Mouse (Mus musculus): Measurements from ENCODE around the gene Fam161a. TPM values are rescaled to one million over a fixed set of nuclear protein-coding genes. Genes with fewer than 3 reads are reported as not detected.
"Not testable (repeated sequence)": the region's sequence is repeated elsewhere in the genome, so short reads cannot be mapped to it uniquely, and the experiment has no call there.

The Fam161a gene
- polyA plus RNA-seq, 2 experiments from 2014 or later: 3.1 to 3.8 TPM

- no peak for ATAC-seq
Observed at GRCm38 (mm10) chr11:23063857-23064256, 56.5 kb downstream of the Fam161a start.

DNA sequence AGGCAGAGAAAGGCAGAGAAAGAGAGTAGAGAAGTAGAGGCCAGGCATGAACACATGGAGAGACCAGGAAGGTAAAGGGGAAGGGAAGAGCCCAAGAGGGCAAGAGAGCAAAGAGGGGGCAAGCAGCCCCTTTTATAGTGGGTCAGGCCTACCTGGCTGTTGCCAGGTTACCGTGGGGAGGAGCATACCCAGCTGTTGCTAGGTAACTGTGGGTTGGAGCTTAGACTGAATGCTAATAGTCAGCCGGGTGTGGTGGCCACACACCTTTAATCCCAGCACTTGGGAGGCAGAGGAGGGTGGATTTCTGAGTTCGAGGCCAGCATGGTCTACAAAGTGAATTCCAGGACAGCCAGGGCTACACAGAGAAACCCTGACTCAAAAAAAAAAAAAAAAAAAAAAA lies 56.9 kb downstream of the Fam161a start:
- not testable (repeated sequence) for ATAC-seq

- ATAC-seq: no peak
Observed at GRCm38 (mm10) chr11:23065167-23065668, 57.9 kb downstream of the Fam161a start.

DNA sequence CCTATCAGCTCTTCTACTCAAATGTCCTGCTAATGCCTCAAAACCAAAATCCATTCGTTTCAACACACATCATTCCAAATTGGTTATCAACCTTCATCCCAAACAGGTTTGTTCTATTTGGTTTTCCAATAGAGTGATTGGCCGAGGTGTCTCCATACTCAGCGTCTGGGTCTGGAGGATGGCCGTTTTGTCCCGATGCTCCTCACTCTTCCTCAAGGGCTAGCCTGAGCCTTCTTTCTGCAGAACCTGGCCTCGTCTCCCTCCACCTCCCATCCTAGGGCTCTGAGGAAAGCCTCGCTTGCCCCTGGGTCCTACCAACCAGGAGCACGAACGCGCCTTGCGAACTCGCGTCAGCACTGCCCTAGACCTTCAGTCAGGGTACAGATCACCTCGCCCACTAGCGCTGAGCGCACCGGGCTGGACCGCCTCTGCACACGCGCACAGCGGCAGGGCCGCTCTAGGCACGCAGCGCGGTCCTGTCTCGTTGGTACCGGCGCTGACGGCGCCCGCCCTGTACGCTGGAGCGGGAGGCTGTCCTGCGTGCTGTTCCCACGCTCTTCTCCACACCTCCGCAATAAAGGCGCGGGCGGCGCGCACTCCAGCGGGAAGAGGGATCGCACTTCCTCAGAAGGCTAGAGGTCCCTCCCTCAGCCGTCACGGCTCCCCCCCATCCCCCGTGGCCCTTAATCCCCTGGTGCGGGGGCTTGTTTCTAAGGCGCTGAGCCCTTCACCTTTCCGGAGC lies 60.2 kb downstream of the Fam161a start:
- ATAC-seq: peak; percentile 95

DNA sequence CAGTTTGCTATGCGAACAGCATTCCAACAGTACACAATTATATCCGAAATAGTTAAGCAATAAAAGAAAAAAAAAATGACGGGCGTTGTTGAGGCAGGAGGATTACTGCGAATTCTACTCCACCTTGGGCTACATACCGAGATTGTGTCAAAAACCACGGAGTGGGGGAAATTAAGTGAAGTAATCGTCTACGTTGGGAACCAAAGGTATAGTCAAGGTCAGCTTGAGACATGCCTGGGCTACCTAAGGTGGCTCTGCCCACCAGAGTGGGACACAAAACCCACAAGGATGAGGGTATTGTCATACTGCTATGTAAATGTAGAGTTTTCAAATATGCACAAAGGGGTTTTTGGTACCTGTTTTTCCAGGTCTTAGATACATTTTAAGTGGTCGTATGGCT lies 60.9 kb downstream of the Fam161a start:
- ATAC-seq: no peak

DNA sequence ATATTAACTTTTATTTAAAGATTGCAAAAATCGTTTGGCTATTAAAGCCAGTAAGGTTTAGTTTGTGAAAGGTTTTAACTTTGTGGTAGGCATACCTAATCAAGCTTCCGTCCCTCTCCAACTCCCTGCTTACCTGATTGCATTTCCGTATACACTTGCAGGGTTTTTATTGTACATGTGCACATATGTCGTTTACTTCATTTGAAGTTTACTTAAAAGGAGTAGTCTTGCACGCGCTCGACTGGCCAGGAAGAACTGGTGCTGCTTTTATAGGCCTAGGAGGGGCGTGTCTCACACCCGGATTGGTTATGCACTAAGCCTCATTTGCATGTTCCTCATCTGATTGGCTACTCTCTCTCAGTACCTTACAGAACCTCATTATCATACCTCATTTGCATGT lies 61.7 kb downstream of the Fam161a start:
- not testable (repeated sequence) for ATAC-seq

DNA sequence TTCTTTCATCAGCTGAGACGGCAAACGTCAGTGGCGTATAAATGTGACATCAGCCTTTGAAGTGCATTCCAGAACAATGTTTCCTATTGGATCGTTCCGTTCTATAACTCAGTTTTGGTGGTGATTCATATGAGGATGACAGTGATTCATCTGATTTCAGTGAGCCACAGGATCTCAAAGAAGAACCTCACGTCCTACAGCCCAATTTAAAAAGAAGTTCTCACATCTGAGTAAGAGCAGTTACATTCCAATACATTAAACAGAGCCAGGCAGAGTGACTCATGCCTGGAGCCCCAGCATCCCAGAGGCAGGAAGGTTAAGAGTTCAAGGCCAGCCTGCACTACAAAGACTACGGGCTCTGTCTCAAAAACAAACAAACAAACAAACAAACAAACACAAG lies 67.5 kb downstream of the Fam161a start:
- ATAC-seq: no peak

DNA sequence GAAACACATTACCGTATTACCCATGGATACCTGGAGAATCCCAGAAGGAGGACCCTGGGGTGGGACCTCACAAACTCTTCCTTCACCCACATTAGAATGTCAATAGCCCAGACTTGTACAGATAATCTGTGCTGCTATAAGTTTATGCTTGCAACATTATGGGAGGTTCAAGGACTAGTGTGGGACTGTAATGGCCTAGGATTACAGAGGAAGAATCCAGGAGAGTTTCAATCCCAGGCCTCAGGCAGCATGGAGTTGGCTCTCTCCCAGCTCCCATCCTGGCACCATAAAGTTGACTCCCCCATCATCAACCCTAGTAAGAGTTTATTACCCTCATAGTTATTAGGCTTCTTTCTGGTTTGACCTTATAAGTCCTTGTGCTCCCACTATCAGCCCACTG lies 71.2 kb downstream of the Fam161a start:
- no peak for ATAC-seq

Other genes starting within 250 kb of the Fam161a start
- 10 to 100 TPM in 1 of 2 experiments, 1 to 10 TPM in 1; 7.0 to 16.4 TPM for gene B3gnt2, start 146.6 kb upstream of the Fam161a start, polyA plus RNA-seq (2017; shearing (Covaris generic))
- gene Zrsr1, start 35.5 kb upstream of the Fam161a start, polyA plus RNA-seq (2017; shearing (Covaris generic)): 10 to 100 TPM in 1 of 2 experiments, 1 to 10 TPM in 1; 8.2 to 10.2 TPM
- gene Gm28048, start 25.4 kb upstream of the Fam161a start, polyA plus RNA-seq (2017; shearing (Covaris generic)): 10 to 100 TPM; 25.1 to 38.5 TPM
- gene Commd1, start 25.1 kb upstream of the Fam161a start, polyA plus RNA-seq (2017; shearing (Covaris generic)): 10 to 100 TPM; 78.2 to 81.2 TPM
- gene Cct4, start 17.0 kb upstream of the Fam161a start, polyA plus RNA-seq (2017; shearing (Covaris generic)): 100 to 1,000 TPM; 181 to 233 TPM
- 10 to 100 TPM; 40.0 to 44.2 TPM for gene Xpo1, start 248.5 kb downstream of the Fam161a start, polyA plus RNA-seq (2017; shearing (Covaris generic))

Data from CD4-positive, CD25-positive, alpha-beta regulatory T cell, adult 4 months (primary cell).